Mouse (Mus musculus): Measurements from ENCODE around the gene Xpo6. TPM values are rescaled to one million over a fixed set of nuclear protein-coding genes. Genes with fewer than 3 reads are reported as not detected.

Xpo6 gene
- polyA plus RNA-seq, 1 experiment = 235 TPM

DNA sequence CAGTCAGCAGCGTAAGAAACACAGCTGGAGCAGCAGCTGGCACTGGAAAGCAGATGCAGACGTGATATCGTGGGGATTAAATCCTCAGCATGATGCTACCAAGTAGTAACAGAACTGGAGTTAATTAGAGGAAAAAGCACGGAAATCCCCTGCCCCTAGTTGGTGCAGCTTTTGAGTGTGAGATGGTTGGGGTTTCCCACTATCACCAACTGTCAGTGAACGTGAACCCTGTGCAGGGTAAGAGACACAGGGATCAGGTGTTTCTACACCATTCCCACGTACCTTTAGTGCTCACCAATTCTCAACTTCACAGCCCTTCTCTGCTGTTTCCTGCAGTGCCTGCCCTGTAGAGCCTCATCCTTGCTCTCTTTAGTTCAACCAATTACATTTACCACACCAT is 80.5 kb downstream of the Xpo6 start:
- 86% methylated on average over 6 of the region's 6 CpGs for WGBS
- Histone ChIP-seq H3K4me1 (ENCODE audit: control insufficient read depth, insufficient read depth, insufficient read length) (peaks cover 2% of the 10 kb centered on the region; the same call in 1 of the 2 replicates), H3K36me3 (ENCODE audit: control insufficient read depth, insufficient read depth, low read length) (peaks cover 44% of the 10 kb centered on the region), H3K27ac (ENCODE audit: insufficient read depth, low read length) (no peak overlapping the region), H3K4me3 (ENCODE audit: extremely low read depth, insufficient read depth, insufficient read length) (no peak overlapping the region), H3K27me3 (ENCODE audit: control insufficient read depth, insufficient read depth, low read length) (no peaks in the 10 kb centered on the region)
- no peak for DNase-seq (ENCODE audit: low read depth in 1 of 2, low spot score in 2 of 2)
- TF ChIP-seq CTCF (IDR thresholded peaks at IDR 0.05; ENCODE audit: extremely low read depth, insufficient read depth, insufficient read length, insufficient replicate concordance) = no peak
- no peak for TF ChIP-seq POLR2A (IDR thresholded peaks at IDR 0.05; ENCODE audit: low read depth, low read length)

DNA sequence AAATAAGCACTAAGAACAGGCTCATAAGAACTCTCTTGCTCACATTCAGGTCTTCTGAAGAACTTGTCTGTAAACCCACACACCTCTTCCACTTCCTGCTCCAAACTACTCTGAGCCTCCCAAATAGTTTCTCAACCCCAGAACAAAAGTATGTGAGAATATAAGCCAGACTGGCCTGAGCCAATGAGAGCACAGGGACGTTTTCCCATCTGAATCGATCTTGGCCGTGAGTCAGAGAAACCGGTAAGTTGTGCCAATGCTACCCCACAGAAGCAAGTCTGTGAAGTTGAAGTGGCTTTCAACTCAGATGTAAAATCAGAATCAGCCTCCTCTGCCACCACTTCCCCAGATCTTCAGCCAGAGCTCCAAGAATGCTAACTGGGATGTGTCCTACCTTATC is 87.0 kb downstream of the Xpo6 start:
- Histone ChIP-seq H3K27me3 (ENCODE audit: control insufficient read depth, insufficient read depth, low read length) (no peaks in the 10 kb centered on the region), H3K4me3 (ENCODE audit: extremely low read depth, insufficient read depth, insufficient read length) (no peak overlapping the region), H3K4me1 (ENCODE audit: control insufficient read depth, insufficient read depth, insufficient read length) (peaks cover 7% of the 10 kb centered on the region; the same call in 1 of the 2 replicates), H3K36me3 (ENCODE audit: control insufficient read depth, insufficient read depth, low read length) (peaks cover 36% of the 10 kb centered on the region), H3K27ac (ENCODE audit: insufficient read depth, low read length) (peak overlapping the region; percentile 41; the same call in 1 of the 2 replicates)
- WGBS = 90% methylated on average over 4 of the region's 4 CpGs
- DNase-seq (ENCODE audit: low read depth in 1 of 2, low spot score in 2 of 2) = no peak
- TF ChIP-seq POLR2A (IDR thresholded peaks at IDR 0.05; ENCODE audit: low read depth, low read length) = no peak

DNA sequence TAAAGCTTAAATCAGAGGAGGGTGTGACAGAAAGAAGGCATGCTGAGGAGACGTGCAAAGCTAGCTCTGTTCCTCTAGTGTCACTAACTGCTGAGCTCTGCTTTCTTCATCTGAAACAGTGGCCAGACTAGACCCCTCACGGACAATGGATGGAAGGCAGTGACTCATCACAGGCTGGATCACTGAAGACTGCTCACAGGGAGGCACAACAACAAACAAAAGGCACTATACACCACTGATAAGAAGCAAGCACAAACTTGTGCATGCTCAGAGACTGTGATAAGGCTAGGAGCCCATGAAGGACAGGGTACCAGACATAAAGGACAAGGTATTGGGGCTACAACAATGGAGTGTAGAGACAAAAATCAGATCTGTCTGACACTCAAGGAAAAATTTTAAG is 89.1 kb downstream of the Xpo6 start:
- TF ChIP-seq POLR2A (IDR thresholded peaks at IDR 0.05; ENCODE audit: low read depth, low read length) (no peak), CTCF (IDR thresholded peaks at IDR 0.05; ENCODE audit: extremely low read depth, insufficient read depth, insufficient read length, insufficient replicate concordance) (no peak)
- 85% methylated on average over 2 of the region's 2 CpGs for WGBS
- no peaks in the 10 kb centered on the region for H3K27me3 ChIP-seq (ENCODE audit: control insufficient read depth, insufficient read depth, low read length)
- no peak overlapping the region for H3K27ac ChIP-seq (ENCODE audit: insufficient read depth, low read length)
- DNase-seq (ENCODE audit: low read depth in 1 of 2, low spot score in 2 of 2) = no peak
- peaks cover 4% of the 10 kb centered on the region; the same call in 1 of the 2 replicates for H3K4me1 ChIP-seq (ENCODE audit: control insufficient read depth, insufficient read depth, insufficient read length)
- H3K4me3 ChIP-seq (ENCODE audit: extremely low read depth, insufficient read depth, insufficient read length) = no peak overlapping the region
- peaks cover 50% of the 10 kb centered on the region for H3K36me3 ChIP-seq (ENCODE audit: control insufficient read depth, insufficient read depth, low read length)

DNA sequence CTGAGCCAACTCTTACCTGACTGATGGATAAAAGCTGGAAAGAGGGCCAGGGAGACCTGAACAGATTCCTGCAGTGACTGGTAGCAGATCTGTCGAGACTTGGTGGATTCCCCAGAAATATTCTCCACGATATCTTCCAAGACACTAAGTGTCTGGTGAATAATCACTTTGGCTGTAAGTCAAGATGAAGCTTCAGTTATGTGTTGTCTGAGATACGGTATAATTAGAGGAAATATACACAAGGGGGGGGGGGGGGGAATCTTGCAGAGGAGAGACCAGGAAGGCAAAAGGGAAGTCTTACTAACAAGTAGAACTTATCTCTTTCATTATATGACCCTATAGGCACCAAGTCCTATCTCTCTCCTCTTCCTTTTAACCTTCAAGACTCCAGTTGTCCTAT is 90.4 kb downstream of the Xpo6 start:
- Histone ChIP-seq H3K4me3 (ENCODE audit: extremely low read depth, insufficient read depth, insufficient read length) (no peak overlapping the region), H3K27me3 (ENCODE audit: control insufficient read depth, insufficient read depth, low read length) (no peaks in the 10 kb centered on the region), H3K27ac (ENCODE audit: insufficient read depth, low read length) (no peak overlapping the region), H3K36me3 (ENCODE audit: control insufficient read depth, insufficient read depth, low read length) (peaks cover 51% of the 10 kb centered on the region), H3K4me1 (ENCODE audit: control insufficient read depth, insufficient read depth, insufficient read length) (peaks cover 4% of the 10 kb centered on the region; the same call in 1 of the 2 replicates)
- whole genome bisulfite sequencing = 61% methylated on average over 3 of the region's 3 CpGs
- no peak for DNase-seq (ENCODE audit: low read depth in 1 of 2, low spot score in 2 of 2)
- TF ChIP-seq CTCF (IDR thresholded peaks at IDR 0.05; ENCODE audit: extremely low read depth, insufficient read depth, insufficient read length, insufficient replicate concordance) (no peak), POLR2A (IDR thresholded peaks at IDR 0.05; ENCODE audit: low read depth, low read length) (no peak)

DNA sequence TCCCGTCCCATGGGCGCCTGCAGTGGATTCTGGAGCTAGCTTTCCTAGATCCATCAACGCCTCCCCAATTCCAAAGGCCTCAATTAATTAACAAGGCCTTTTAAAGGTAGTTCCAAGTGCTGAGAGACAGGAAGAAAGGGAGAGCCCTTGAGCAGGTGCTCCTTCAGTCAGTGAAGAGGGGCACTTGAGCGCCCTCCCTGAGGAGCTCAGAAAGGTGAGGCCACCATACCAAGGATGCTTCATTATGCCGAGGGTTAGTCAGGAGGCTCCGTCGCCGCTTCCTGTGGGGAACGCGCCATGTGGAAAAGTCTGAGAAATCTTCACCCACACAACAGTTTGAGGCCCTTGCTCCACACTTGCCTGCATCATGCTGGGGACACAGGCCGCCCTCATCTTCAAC is 99.9 kb downstream of the Xpo6 start:
- Histone ChIP-seq H3K27ac (ENCODE audit: insufficient read depth, low read length) (no peak overlapping the region), H3K27me3 (ENCODE audit: control insufficient read depth, insufficient read depth, low read length) (no peaks in the 10 kb centered on the region), H3K36me3 (ENCODE audit: control insufficient read depth, insufficient read depth, low read length) (peaks cover 39% of the 10 kb centered on the region), H3K4me3 (ENCODE audit: extremely low read depth, insufficient read depth, insufficient read length) (no peak overlapping the region), H3K4me1 (ENCODE audit: control insufficient read depth, insufficient read depth, insufficient read length) (no peaks in the 10 kb centered on the region)
- 96% methylated on average over 11 of the region's 11 CpGs for WGBS
- TF ChIP-seq POLR2A (IDR thresholded peaks at IDR 0.05; ENCODE audit: low read depth, low read length) (no peak), CTCF (IDR thresholded peaks at IDR 0.05; ENCODE audit: extremely low read depth, insufficient read depth, insufficient read length, insufficient replicate concordance) (no peak)
- no peak for DNase-seq (ENCODE audit: low read depth in 1 of 2, low spot score in 2 of 2)

DNA sequence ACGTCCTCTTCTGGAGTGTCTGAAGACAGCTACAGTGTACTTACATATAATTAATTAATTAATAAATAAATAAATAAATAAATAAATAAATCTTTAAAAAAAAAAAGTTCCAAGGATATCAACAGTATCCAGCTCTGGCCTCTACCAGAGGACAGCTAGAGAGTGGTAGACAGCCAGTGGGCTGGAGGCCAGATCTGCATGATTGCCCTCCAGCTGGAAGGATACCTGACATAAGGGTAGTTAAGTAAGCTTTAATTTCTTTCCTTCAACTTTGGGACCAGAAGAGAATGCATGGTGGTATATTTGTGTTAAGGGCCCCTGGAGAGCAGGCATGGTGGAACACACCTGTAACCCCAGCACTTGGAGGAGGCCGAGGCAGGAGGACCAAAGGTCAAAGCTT is 100.5 kb downstream of the Xpo6 start:
- Histone ChIP-seq H3K27me3 (ENCODE audit: control insufficient read depth, insufficient read depth, low read length) (no peaks in the 10 kb centered on the region), H3K27ac (ENCODE audit: insufficient read depth, low read length) (no peak overlapping the region), H3K4me1 (ENCODE audit: control insufficient read depth, insufficient read depth, insufficient read length) (no peaks in the 10 kb centered on the region), H3K36me3 (ENCODE audit: control insufficient read depth, insufficient read depth, low read length) (peaks cover 36% of the 10 kb centered on the region), H3K4me3 (ENCODE audit: extremely low read depth, insufficient read depth, insufficient read length) (no peak overlapping the region)
- no peak for TF ChIP-seq POLR2A (IDR thresholded peaks at IDR 0.05; ENCODE audit: low read depth, low read length)
- no peak for TF ChIP-seq CTCF (IDR thresholded peaks at IDR 0.05; ENCODE audit: extremely low read depth, insufficient read depth, insufficient read length, insufficient replicate concordance)
- DNase-seq (ENCODE audit: low read depth in 1 of 2, low spot score in 2 of 2) = no peak
- 95% methylated on average over 2 of the region's 2 CpGs for WGBS

DNA sequence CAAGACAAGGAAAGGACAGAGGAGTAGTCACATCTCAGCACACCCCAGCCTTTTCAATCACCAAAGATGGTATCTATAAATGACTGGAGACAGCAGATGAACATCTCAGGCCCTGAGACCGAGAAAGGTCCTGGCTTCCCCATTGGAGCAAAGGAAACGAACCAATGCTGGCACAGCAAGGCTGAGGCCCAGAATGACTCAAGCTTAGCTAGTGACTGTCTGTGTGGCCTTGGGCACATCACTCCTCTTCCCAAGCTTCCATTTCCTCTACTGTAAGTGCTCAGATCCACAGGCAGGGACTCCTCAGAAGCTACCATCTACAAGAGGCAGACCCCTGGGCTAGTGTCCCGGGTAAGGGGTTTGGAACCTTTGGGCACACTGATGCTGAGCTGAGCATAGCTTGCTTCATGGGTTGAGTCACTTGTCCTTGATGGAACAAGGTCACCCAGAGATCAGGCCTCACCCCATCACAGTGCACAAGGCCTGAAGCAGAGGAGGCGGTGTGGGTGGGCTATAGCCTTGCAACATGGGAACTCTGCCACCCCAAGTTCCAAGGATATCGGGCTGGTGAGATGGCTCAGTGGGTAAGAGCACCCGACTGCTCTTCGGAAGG is 101.0 kb downstream of the Xpo6 start:
- Histone ChIP-seq H3K4me1 (ENCODE audit: control insufficient read depth, insufficient read depth, insufficient read length) (no peaks in the 10 kb centered on the region), H3K4me3 (ENCODE audit: extremely low read depth, insufficient read depth, insufficient read length) (no peak overlapping the region), H3K27me3 (ENCODE audit: control insufficient read depth, insufficient read depth, low read length) (no peaks in the 10 kb centered on the region), H3K27ac (ENCODE audit: insufficient read depth, low read length) (no peak overlapping the region), H3K36me3 (ENCODE audit: control insufficient read depth, insufficient read depth, low read length) (peaks cover 31% of the 10 kb centered on the region)
- WGBS = 91% methylated on average over 7 of the region's 7 CpGs
- no peak for DNase-seq (ENCODE audit: low read depth in 1 of 2, low spot score in 2 of 2)
- TF ChIP-seq CTCF (IDR thresholded peaks at IDR 0.05; ENCODE audit: extremely low read depth, insufficient read depth, insufficient read length, insufficient replicate concordance) = no peak
- TF ChIP-seq POLR2A (IDR thresholded peaks at IDR 0.05; ENCODE audit: low read depth, low read length) = no peak

Measured in spleen, adult 2 months (tissue).